8 mouse cellular contexts compared by ENCODE assay signal in the genomic region with DNA sequence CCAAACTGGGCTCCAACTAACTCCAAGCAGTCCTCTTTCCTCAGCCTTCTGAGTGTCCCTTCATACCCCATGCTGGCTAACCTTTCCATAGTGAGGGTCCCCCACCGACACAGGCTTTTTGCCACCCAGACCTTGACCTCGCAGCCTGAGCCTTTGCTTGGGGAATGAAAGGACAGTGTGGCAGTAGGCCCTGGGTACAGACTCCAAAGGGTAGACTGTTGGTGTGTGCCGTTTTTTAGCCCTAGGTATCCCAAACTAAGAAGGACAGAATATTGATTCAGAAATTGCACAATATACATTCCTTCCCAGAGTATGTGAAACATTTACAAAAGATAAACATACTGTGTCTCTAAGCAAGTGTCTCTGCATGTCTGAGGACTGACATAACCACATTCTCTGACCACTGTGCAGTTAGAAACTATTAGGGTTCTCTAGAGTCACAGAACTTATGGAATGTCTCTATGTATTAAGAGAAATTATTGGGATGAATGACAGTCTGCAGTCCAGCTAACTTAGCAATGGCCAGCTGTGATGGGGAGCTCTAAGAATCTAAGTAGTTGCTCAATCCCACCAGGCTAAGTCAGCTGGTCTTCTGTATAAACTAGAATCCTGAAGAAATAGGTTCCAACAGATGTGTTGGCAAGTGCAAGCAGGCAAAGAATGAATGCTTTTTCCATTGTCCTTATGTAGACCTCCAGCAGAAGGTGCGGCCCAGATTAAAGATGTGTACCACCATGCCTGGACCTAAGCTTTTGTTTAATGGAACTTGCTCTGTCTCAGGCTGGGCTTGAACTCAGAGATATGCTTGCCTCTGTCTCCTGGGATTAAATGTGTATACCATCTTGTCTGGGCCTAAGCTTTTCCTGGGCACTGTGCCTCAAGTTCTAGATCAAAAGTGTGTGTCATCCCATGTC. TPM values are rescaled to one million over a fixed set of nuclear protein-coding genes. Genes with fewer than 3 reads are reported as not detected.
DNase-seq lines count a peak whose midpoint lies in the region; ATAC-seq and TF ChIP-seq lines count a peak whose summit lies in the region.

No protein-coding gene starts in this region.

- peaks cover 30% of the 10 kb centered on the region for H3K4me1 ChIP-seq in erythroblast, embryonic 14.5 days (ENCODE audit: control insufficient read depth)
- H3K4me1 ChIP-seq in intestine, postnatal 0 days (replicated peaks; ENCODE audit: control insufficient read depth, insufficient read depth, low read length): no peaks in the 10 kb centered on the region; the same call in 1 of the 2 replicates

- peak; percentile 44 for ATAC-seq in intestine, postnatal 0 days
- 0 out of 2 replicates have a peak, but pooled peaks have one; percentile 7 for ATAC-seq in monocyte, adult 5-6 weeks (replicated peaks; ENCODE audit: insufficient number of reproducible peaks, low FRiP score, low TSS enrichment, poor library complexity, severe bottlenecking)

- peak overlapping the region; percentile 91 for H3K27ac ChIP-seq in intestine, postnatal 0 days (ENCODE audit: low read depth, low read length)

- H3K4me2 ChIP-seq in intestine, postnatal 0 days (replicated peaks; ENCODE audit: low read depth): peak overlapping the region; percentile 76

- DNase-seq in cerebellum, adult 8-10 months: peak; percentile 7
- DNase-seq in cerebellum, postnatal 4 days (ENCODE audit: low spot score in 2 of 2): no peak
- DNase-seq in A20 (ENCODE audit: low read depth, low spot score): peak; percentile 11
- DNase-seq in layer of hippocampus, postnatal 25 days (ENCODE audit: extremely low spot score in 1 of 2, low spot score in 1 of 2): no peak
- no peak for DNase-seq in B cell, adult 2 months

- H3K36me3 ChIP-seq in erythroblast, embryonic 14.5 days (ENCODE audit: control insufficient read depth): peaks cover 3% of the 10 kb centered on the region
- H3K36me3 ChIP-seq in intestine, postnatal 0 days (ENCODE audit: control insufficient read depth, insufficient read depth): no peaks in the 10 kb centered on the region

- peak overlapping the region; percentile 38; the same call in 1 of the 2 replicates for H3K9ac ChIP-seq in intestine, postnatal 0 days (ENCODE audit: low read depth, low read length)

- no peaks in the 10 kb centered on the region for H3K27me3 ChIP-seq in erythroblast, embryonic 14.5 days (ENCODE audit: control insufficient read depth)
- H3K27me3 ChIP-seq in intestine, postnatal 0 days (replicated peaks; ENCODE audit: control insufficient read depth, insufficient read depth, low read length): no peaks in the 10 kb centered on the region

- 26% methylated on average over 4 of the region's 4 CpGs for WGBS in intestine, postnatal 0 days

- peak overlapping the region; percentile 79 for H3K4me3 ChIP-seq in erythroblast, embryonic 14.5 days (replicated peaks)
- peak overlapping the region; percentile 96 for H3K4me3 ChIP-seq in intestine, postnatal 0 days (ENCODE audit: low read depth, low read length)

- no peaks in the 10 kb centered on the region for H3K9me3 ChIP-seq in erythroblast, embryonic 14.5 days (ENCODE audit: control insufficient read depth, low read length)
- no peaks in the 10 kb centered on the region for H3K9me3 ChIP-seq in intestine, postnatal 0 days (ENCODE audit: control insufficient read depth)

- no peak for TF ChIP-seq CTCF in intestine, postnatal 0 days (IDR thresholded peaks at IDR 0.05; ENCODE audit: low read depth)

RNA-seq across cellular contexts. Expression of a gene that starts 0.8 kb away (rescaled TPM):
- 0.79 and 1.6 TPM in 2 replicates for polyA plus RNA-seq in erythroblast, embryonic 14.5 days (2012)
- polyA plus RNA-seq in intestine, postnatal 0 days (2015; fragmentation: Nextera tagmentation; extraction: Ambion mirVana): 11.8 and 13.3 TPM in 2 replicates
- 54.2 to 63.3 TPM (median 55.7 TPM) in 3 replicates for total RNA-seq in monocyte, adult 5-6 weeks (2017)
- total RNA-seq in layer of hippocampus, postnatal 25 days (2021): 10 to 100 TPM; 48.0 to 51.6 TPM

Comparison
In these comparisons a context has a peak if more than half of its experiments do, and no peak if none do; other contexts are left out.
1. DNase-seq: peak in cerebellum, adult 8-10 months (single experiment) and A20 (single experiment); none in cerebellum, postnatal 4 days (0 of 2), layer of hippocampus, postnatal 25 days (0 of 2) and B cell, adult 2 months (0 of 2).